Mouse (Mus musculus) embryonic fibroblast, embryonic 13.5 days (primary cell): Measurements from ENCODE around the gene Paqr9. TPM values are rescaled to one million over a fixed set of nuclear protein-coding genes. Genes with fewer than 3 reads are reported as not detected.
A peak's percentile ranks its signal among the peaks of the same experiment; 100 is the strongest.
"Not testable (repeated sequence)": the region's sequence is repeated elsewhere in the genome, so short reads cannot be mapped to it uniquely, and the experiment has no call there.

ENCODE experiments used
- H3K27ac ChIP-seq: 2 replicates; pipeline ENCODE4 v1.5.1; 2012; ENCODE audit warnings: low read length, control low read depth, inconsistent platforms; ENCODE audit not compliant: insufficient read depth
- H3K4me1 ChIP-seq: 2 replicates; pipeline ENCODE4 v1.6.1; 2011; ENCODE audit warnings: low read length; ENCODE audit not compliant: control insufficient read depth, insufficient read depth
- H3K4me3 ChIP-seq: 2 replicates; pipeline ENCODE4 v1.5.1; 2011; ENCODE audit warnings: mild to moderate bottlenecking, control low read depth, low read length; ENCODE audit not compliant: insufficient read depth
- CTCF ChIP-seq: IDR thresholded peaks from 2 replicates; pipeline ENCODE4 v1.5.1; 2011; ENCODE audit warnings: mild to moderate bottlenecking, control low read depth, low read length, moderate library complexity, borderline replicate concordance; ENCODE audit not compliant: insufficient read depth
- POLR2A ChIP-seq: IDR thresholded peaks from 2 replicates; pipeline ENCODE4 v1.6.1; 2011; ENCODE audit warnings: low read depth, mild to moderate bottlenecking, control low read depth, low read length, moderate library complexity
- polyA plus RNA-seq: library from polyadenylated mRNA; stranded (reverse); fragments of >200 nt; gene quantifications from 2 replicates; pipeline ENCODE4 v1.2.4, GENCODE M21; 2011; ENCODE audit warnings: low read depth; ENCODE audit not compliant: missing spikeins, insufficient read length

Gene Paqr9
- not detected in 2 replicates for polyA plus RNA-seq

DNA sequence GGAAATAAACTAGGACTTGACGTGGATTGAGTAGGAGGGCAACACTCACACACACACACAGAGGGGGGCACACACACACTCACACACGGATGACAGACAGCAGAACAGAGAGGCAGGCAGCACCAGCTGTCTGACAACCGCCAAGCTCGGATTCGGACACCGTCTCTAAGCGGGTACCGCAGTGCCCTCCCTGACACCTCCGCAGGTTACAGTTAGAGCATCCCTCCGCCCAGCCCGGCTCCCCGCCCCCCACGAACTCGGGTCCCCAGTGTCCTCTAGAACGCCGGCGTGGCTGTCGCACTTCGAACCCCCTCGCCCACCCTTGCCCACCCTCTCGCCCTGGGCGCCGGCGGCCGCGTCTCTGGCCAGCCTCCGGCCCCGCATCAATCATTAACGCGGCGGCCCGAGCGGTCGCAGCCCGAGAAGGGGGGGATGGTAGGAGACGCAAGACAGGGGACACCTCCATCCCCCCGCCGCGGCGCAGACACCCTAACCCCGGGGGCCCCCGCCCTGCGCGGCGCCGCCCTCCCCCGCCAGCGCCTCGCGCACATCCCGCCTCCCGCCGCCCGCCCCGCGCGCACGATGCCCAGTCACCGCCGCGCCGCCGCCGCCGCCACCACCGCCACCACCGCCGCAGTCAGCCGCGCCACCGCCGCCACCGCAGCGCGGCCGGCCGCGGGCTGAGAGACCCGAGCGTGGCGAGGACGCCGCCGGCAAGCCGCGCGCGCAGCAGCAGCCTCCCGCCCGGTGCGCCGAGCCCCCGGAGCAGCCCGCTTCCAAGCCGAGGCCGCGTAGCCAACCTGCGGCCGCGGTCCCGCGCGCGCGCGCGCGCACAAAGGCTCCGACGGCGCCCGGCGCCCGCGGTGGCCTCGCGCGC, at the start of gene Paqr9:
Gene Paqr9 (plus strand): TSS at position 599 of the 877 bp plus-strand sequence.
- H3K4me1 ChIP-seq = no peaks in the 10 kb centered on the region
- H3K27ac ChIP-seq = no peak within 1 kb of the TSS
- TF ChIP-seq CTCF = no peak
- TF ChIP-seq POLR2A = no peak

DNA sequence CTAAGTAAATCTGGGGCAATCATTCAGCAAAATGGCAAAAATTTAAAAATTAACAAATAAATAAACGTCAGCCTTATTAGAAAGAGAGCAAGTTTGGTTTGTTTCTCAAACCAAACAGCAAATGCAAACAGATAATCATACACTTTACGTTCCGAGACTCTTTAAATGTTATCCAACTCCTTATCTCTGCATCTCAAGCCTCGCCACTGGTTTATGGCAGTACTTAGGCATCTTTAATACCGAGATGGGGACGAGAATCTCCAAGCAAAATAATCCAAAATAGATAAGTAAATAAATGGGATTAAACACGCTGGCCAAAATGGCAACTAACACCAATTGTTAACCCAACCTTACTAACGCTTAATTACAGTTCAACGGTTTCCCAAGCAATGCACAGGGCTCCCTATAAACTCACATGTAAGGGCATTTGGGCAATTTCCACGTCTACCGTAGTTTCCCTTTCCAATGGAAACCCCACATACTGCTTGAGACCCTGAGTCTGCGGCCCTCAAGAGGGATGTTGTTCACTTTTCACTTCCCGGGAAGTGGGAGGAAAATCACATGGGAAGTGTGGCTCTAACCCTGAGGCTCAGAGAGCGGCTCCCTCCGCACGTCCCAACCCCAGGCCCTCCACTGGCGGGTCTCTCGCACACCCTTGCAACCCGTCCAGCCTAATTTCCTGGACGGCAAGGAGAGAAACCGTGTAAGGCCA, 48.6 kb upstream of the Paqr9 start:
- Histone ChIP-seq H3K4me1 (peaks cover 7% of the 10 kb centered on the region), H3K4me3 (peak overlapping the region; percentile 86), H3K27ac (peak overlapping the region; percentile 80; the same call in 1 of the 2 replicates)
- TF ChIP-seq POLR2A (no peak), CTCF (no peak)

More for the DNA sequence above, at the start of gene Paqr9:
- H3K4me3 ChIP-seq = peak within 1 kb of the TSS; percentile 22

DNA sequence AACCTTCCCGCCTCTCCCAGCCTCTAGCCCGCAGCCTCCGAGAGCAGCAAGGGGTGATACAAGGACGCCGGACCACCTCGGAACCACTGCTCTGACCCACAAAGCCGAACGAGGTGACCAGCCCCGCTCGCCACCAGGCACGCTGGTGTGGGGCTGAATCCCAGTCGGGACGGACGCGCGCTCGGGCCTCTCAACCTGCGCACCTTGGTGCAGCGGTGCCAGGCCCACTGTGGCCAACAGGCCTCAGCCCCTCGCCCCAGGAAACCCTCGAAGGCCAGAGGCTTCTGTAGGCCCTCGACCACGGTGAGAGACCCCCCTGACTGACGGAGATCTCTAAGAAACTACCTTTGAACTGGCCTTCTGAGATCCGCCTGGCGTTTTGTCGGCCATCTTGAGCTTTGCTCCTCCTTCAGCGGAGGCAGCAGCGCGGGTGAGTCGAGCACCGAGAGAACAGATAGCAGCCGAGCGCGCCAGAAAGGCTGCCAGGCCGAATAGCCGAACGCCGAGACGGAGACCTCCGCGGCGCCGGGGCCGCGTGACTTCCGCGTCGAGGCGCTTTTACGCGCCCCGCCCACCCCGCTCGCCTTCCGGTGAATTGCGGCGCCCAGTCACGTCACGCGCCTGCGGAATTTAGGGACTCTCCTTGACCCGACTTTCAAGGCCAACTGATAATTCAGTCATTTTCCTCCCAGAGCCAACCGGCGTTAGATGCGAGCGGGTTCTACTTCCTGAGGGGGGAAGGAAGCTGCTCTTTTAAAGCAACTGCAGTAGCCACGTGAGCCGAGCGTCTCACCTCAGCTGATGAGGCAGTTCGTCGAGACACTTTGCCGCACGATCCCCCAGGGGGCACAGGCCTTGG, 47.8 kb upstream of the Paqr9 start, which contains the start of gene U2surp:
Gene U2surp (minus strand): TSS at position 525 of the 859 bp plus-strand sequence.
- H3K4me3 ChIP-seq = peak within 1 kb of the TSS; percentile 86
- peak within 1 kb of the TSS; percentile 80 for H3K27ac ChIP-seq
- peak; percentile 76 for TF ChIP-seq POLR2A
- no peak for TF ChIP-seq CTCF
- H3K4me1 ChIP-seq = peaks cover 7% of the 10 kb centered on the region

DNA sequence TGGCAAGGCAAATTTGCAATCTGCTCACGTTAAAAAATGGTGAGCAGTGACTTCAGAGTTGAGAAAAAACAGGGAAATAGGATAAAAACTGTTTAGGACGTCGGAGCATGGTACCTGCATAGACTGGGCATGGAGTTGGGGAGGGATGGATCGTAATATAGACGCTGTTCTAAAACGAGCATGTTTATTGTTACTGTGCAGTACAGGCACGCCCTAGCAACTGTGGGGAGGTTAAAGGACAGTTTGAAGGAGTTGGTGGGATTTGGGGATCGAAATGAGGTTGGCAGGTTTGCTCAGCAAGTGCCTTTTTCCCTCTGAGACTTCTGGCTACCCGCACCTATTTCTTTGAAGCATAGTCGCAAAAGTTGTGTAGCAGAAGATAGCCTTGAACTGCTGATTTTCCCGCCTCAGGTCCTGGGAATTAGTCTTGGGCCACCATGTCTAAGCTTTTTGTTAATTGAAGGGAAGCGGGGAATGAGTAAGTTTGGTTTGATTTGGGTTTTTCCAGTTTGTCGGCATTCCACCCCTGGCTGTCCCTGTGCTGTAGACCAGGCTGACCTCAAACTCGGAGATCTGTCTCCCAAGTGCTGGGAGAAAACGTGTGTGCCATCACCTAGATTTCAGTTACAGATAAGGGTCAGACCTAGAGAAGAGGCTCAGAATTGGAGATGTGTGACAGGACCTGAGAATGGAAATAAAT, 47.0 kb upstream of the Paqr9 start:
- Histone ChIP-seq H3K4me1 (peaks cover 7% of the 10 kb centered on the region), H3K4me3 (peak overlapping the region; percentile 50)

DNA sequence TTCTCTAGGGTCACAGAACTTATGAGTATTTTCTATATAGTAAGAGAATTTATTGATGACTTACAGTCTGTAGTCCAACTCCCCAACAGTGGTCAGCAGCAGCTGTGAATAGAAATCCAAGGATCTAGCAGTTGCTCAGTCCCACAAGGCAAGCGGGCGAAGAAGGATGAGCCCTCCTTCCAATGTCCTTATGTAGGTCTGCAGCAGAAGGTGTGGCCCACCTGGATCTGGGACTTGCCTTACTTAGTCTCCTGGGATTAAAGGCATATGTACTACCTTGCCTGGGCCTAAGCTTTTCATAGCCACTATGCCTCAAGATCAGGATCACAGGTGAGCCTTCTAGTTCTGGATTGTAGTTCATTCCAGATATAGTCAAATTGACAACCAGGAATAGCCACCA, 45.7 kb upstream of the Paqr9 start:
- H3K27ac ChIP-seq = no peak overlapping the region; the same call in 1 of the 2 replicates
- H3K4me3 ChIP-seq = no peak overlapping the region
- peaks cover 7% of the 10 kb centered on the region for H3K4me1 ChIP-seq
- TF ChIP-seq POLR2A (no peak), CTCF (no peak)

More for the DNA sequence above, 47.0 kb upstream of the Paqr9 start:
- peak overlapping the region; percentile 73 for H3K27ac ChIP-seq
- no peak for TF ChIP-seq CTCF
- TF ChIP-seq POLR2A = no peak; the same call in 1 of the 2 replicates

DNA sequence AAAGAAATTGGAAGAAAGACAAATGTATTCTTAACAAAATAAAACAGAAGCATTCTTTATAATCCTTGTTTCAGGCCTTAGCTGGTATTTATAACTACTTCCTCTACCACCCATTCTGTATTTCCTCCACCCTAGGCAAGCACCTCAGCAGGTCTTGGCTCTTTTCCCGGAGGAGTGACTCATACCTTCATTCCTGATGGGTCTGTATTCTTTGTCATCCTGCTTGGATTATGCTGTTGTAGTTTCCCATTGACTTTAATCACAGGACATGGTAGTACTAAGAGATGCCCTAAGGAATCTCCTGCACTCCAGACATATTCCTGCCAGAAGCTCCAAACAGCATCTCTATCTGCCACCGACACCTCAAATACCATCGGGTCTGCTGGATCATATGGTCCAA, 45.1 kb upstream of the Paqr9 start:
- not testable (repeated sequence) for H3K4me3 ChIP-seq, H3K4me1 ChIP-seq, H3K27ac ChIP-seq

DNA sequence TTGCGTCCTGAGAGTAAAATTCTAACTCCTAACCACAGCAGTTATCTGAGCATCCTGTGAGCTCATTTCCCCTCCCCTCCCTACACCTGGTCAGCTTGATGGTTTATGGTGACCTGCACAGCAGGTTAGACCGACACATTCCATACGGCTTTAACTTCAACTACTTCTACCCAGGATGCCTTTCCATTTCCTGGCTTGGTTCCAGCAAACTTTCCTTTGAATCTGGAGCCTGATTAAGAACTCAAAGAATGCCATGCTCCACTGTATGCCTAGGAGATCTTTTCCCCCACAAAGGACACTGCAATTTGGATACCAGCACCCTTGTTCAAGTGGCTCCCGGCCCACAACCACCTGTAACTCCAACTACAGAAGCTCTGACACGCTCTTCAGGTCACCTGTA, 38.9 kb upstream of the Paqr9 start:
- TF ChIP-seq CTCF = no peak
- TF ChIP-seq POLR2A = no peak

DNA sequence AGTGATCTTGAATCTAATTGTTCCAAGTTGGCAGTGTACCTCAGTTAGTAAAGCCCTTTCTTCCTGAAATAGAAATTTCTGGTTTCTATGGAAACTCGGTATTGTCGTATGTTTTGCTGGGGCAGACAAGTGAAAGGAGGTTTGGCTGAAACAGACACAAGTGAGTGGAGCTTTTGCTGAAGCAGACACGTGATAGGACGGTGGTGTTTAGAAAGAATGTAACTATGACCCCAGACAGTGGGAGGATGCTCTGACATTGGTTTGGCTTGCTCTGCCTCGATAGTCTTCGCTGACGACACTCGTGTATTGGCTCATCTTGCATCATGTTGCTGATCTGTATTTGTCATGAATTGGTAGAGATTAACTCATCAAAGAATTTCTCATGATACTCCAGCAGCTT, 38.4 kb upstream of the Paqr9 start:
- no peaks in the 10 kb centered on the region for H3K4me1 ChIP-seq
- H3K27ac ChIP-seq = no peak overlapping the region
- no peak for TF ChIP-seq CTCF
- TF ChIP-seq POLR2A = no peak
- no peak overlapping the region for H3K4me3 ChIP-seq

More for the DNA sequence above, 38.9 kb upstream of the Paqr9 start:
- H3K4me3 ChIP-seq = no peak overlapping the region
- no peaks in the 10 kb centered on the region for H3K4me1 ChIP-seq
- no peak overlapping the region for H3K27ac ChIP-seq

DNA sequence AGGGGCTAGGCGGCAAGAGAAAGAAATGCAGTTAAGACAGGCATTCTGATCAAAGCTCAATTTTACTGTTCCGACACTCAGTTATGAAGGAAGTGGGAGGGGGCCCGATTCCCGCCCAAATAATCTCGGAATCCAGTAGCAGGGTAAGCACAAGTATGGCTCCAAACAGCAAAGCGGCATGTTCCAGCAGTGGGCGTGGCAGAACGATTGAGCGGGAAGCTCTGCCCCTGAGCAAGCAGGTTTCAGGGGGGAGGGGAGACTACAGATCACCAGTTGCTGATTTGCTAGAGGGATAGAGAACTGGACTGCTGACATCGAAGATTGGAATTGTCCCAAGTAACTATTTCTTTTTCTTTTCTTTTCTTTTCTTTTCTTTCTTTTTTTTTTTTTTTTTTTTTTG, 37.9 kb upstream of the Paqr9 start:
- Histone ChIP-seq H3K27ac (no peak overlapping the region), H3K4me3 (no peak overlapping the region), H3K4me1 (no peaks in the 10 kb centered on the region)
- TF ChIP-seq CTCF = no peak
